Mouse (Mus musculus) stomach, embryonic 15.5 days (tissue): ENCODE results near the gene Adamtsl1. TPM values are rescaled to one million over a fixed set of nuclear protein-coding genes. Genes with fewer than 3 reads are reported as not detected.

ENCODE experiments used
- ATAC-seq: fragments of 200-750 bp; cut with Nextera tagmentation; 2 replicates; pipeline ENCODE4 v1.8.0; 2017; ENCODE audit warnings: low read depth, moderate number of reproducible peaks, moderate TSS enrichment; ENCODE audit not compliant: insufficient read depth, low FRiP score
- H3K27ac ChIP-seq: fragments of 300-500 bp; sonication (generic); 2 replicates; pipeline ENCODE4 v1.5.1; 2015; ENCODE audit warnings: mild to moderate bottlenecking, inconsistent platforms
- H3K27me3 ChIP-seq: fragments of 300-500 bp; sonication (generic); replicated peaks from 2 replicates; pipeline ENCODE4 v1.6.1; 2015; ENCODE audit warnings: inconsistent platforms
- H3K36me3 ChIP-seq: fragments of 300-500 bp; sonication (generic); 2 replicates; pipeline ENCODE4 v1.6.1; 2015; ENCODE audit warnings: inconsistent platforms
- H3K4me1 ChIP-seq: fragments of 300-500 bp; sonication (generic); 2 replicates; pipeline ENCODE4 v1.6.1; 2015; ENCODE audit warnings: inconsistent platforms
- H3K4me2 ChIP-seq: fragments of 300-500 bp; sonication (generic); 2 replicates; pipeline ENCODE4 v1.6.1; 2015; ENCODE audit warnings: mild to moderate bottlenecking, inconsistent platforms
- H3K4me3 ChIP-seq: fragments of 300-500 bp; sonication (generic); replicated peaks from 2 replicates; pipeline ENCODE4 v1.5.1; 2015; ENCODE audit warnings: inconsistent platforms
- H3K9ac ChIP-seq: fragments of 300-500 bp; sonication (generic); 2 replicates; pipeline ENCODE4 v1.6.1; 2015; ENCODE audit warnings: inconsistent platforms
- H3K9me3 ChIP-seq: fragments of 300-500 bp; sonication (generic); 2 replicates; pipeline ENCODE4 v1.6.1; 2016; ENCODE audit warnings: inconsistent platforms
- WGBS: fragments of 180-500 bp; shearing (Covaris S2); methylation state at CpG from one replicate; pipeline ENCODE4 v1.1.7; 2015; 5-methylcytosine and 5-hydroxymethylcytosine counted together
- polyA plus RNA-seq: library from polyadenylated mRNA; unstranded; fragments of >200 nt; fragmentation: Nextera tagmentation; extraction: Ambion mirVana; gene quantifications from 2 replicates; pipeline ENCODE4 v1.2.1, GENCODE M21; 2015

Gene Adamtsl1
- 17.8 and 20.4 TPM in 2 replicates for polyA plus RNA-seq

GRCm38 (mm10) chr4:85513792-85514191 is at the start of gene Adamtsl1:
Adamtsl1 (plus strand) TSS chr4:85514172.
- Histone ChIP-seq H3K27me3 (0 out of 2 replicates have a peak, but pooled peaks cover 14% of the 10 kb centered on the region), H3K4me2 (peak within 1 kb of the TSS; percentile 98), H3K4me3 (peak within 1 kb of the TSS; percentile 54), H3K9me3 (no peaks in the 10 kb centered on the region), H3K36me3 (no peaks in the 10 kb centered on the region), H3K4me1 (0 out of 2 replicates have a peak, but pooled peaks cover 14% of the 10 kb centered on the region), H3K27ac (no peak within 1 kb of the TSS), H3K9ac (peak within 1 kb of the TSS; percentile 19; the same call in 1 of the 2 replicates)
- ATAC-seq = no peak; the same call in 1 of the 2 replicates
- WGBS = 2% methylated on average over 9 of the region's 9 CpGs

GRCm38 (mm10) chr4:85483586-85483985 is 30.4 kb upstream of the Adamtsl1 start:
- 88% methylated on average over 6 of the region's 6 CpGs for WGBS
- Histone ChIP-seq H3K9me3 (no peaks in the 10 kb centered on the region), H3K4me2 (no peak overlapping the region), H3K9ac (no peak overlapping the region), H3K36me3 (no peaks in the 10 kb centered on the region), H3K27ac (no peak overlapping the region), H3K27me3 (no peaks in the 10 kb centered on the region), H3K4me1 (no peaks in the 10 kb centered on the region), H3K4me3 (no peak overlapping the region)
- ATAC-seq = no peak

- WGBS = 84% methylated on average over 10 of the region's 10 CpGs
- Histone ChIP-seq H3K27me3 (no peaks in the 10 kb centered on the region), H3K9ac (no peak overlapping the region), H3K4me1 (no peaks in the 10 kb centered on the region), H3K36me3 (no peaks in the 10 kb centered on the region), H3K4me2 (no peak overlapping the region), H3K4me3 (no peak overlapping the region), H3K9me3 (no peaks in the 10 kb centered on the region), H3K27ac (no peak overlapping the region)
- ATAC-seq = no peak
Measured at GRCm38 (mm10) chr4:85486316-85486946, 27.5 kb upstream of the Adamtsl1 start.

- H3K36me3 ChIP-seq = no peaks in the 10 kb centered on the region
- no peaks in the 10 kb centered on the region for H3K4me1 ChIP-seq
- H3K4me2 ChIP-seq = no peak overlapping the region
- no peaks in the 10 kb centered on the region for H3K9me3 ChIP-seq
- H3K27me3 ChIP-seq = no peaks in the 10 kb centered on the region
- H3K9ac ChIP-seq = no peak overlapping the region
- no peak overlapping the region for H3K27ac ChIP-seq
- 53% methylated on average over 3 of the region's 3 CpGs for WGBS
- H3K4me3 ChIP-seq = no peak overlapping the region
- ATAC-seq = no peak
Measured at GRCm38 (mm10) chr4:85505718-85506117, 8.3 kb upstream of the Adamtsl1 start.

- H3K9ac ChIP-seq = no peak overlapping the region
- WGBS = 66% methylated on average over 2 of the region's 2 CpGs
- H3K27me3 ChIP-seq = no peaks in the 10 kb centered on the region
Measured at GRCm38 (mm10) chr4:85506976-85507375, 7.0 kb upstream of the Adamtsl1 start.

GRCm38 (mm10) chr4:85507491-85507890 is 6.5 kb upstream of the Adamtsl1 start:
- no peaks in the 10 kb centered on the region for H3K9me3 ChIP-seq
- 48% methylated on average over 5 of the region's 5 CpGs for WGBS
- no peaks in the 10 kb centered on the region for H3K4me1 ChIP-seq
- no peak for ATAC-seq
- no peak overlapping the region for H3K4me2 ChIP-seq
- H3K27ac ChIP-seq = no peak overlapping the region
- no peaks in the 10 kb centered on the region for H3K36me3 ChIP-seq
- H3K9ac ChIP-seq = no peak overlapping the region
- H3K27me3 ChIP-seq = no peaks in the 10 kb centered on the region
- H3K4me3 ChIP-seq = no peak overlapping the region

More at GRCm38 (mm10) chr4:85506976-85507375, 7.0 kb upstream of the Adamtsl1 start:
- H3K4me1 ChIP-seq = no peaks in the 10 kb centered on the region
- no peak overlapping the region for H3K4me3 ChIP-seq
- H3K27ac ChIP-seq = no peak overlapping the region
- no peak overlapping the region for H3K4me2 ChIP-seq
- no peaks in the 10 kb centered on the region for H3K9me3 ChIP-seq
- no peaks in the 10 kb centered on the region for H3K36me3 ChIP-seq
- ATAC-seq = no peak

GRCm38 (mm10) chr4:85513288-85513687 is 684 bp upstream of the Adamtsl1 start:
- 0 out of 2 replicates have a peak, but pooled peaks cover 14% of the 10 kb centered on the region for H3K27me3 ChIP-seq
- peak overlapping the region; percentile 98 for H3K4me2 ChIP-seq
- no peak for ATAC-seq
- H3K9me3 ChIP-seq = no peaks in the 10 kb centered on the region
- H3K36me3 ChIP-seq = no peaks in the 10 kb centered on the region
- WGBS = 29% methylated on average over 7 of the region's 7 CpGs
- no peak overlapping the region; the same call in 1 of the 2 replicates for H3K4me3 ChIP-seq
- 0 out of 2 replicates have a peak, but pooled peaks cover 14% of the 10 kb centered on the region for H3K4me1 ChIP-seq
- H3K9ac ChIP-seq = no peak overlapping the region
- no peak overlapping the region for H3K27ac ChIP-seq

- Histone ChIP-seq H3K9ac (peak overlapping the region; percentile 19; the same call in 1 of the 2 replicates), H3K4me1 (0 out of 2 replicates have a peak, but pooled peaks cover 14% of the 10 kb centered on the region), H3K4me3 (peak overlapping the region; percentile 54), H3K27me3 (0 out of 2 replicates have a peak, but pooled peaks cover 14% of the 10 kb centered on the region), H3K9me3 (no peaks in the 10 kb centered on the region), H3K27ac (no peak overlapping the region), H3K4me2 (peak overlapping the region; percentile 98), H3K36me3 (no peaks in the 10 kb centered on the region)
- under 1% methylated on average over 33 of the region's 33 CpGs for WGBS
- ATAC-seq = peak; percentile 87
Measured at GRCm38 (mm10) chr4:85514205-85514681, 271 bp downstream of the Adamtsl1 start.

GRCm38 (mm10) chr4:85526966-85527566 is 13.1 kb downstream of the Adamtsl1 start:
- 84% methylated on average over 7 of the region's 7 CpGs for WGBS
- H3K4me1 ChIP-seq = no peaks in the 10 kb centered on the region
- no peak overlapping the region for H3K4me3 ChIP-seq

GRCm38 (mm10) chr4:85529852-85530251 is 15.9 kb downstream of the Adamtsl1 start:
- Histone ChIP-seq H3K9me3 (no peaks in the 10 kb centered on the region), H3K27ac (no peak overlapping the region), H3K4me2 (no peak overlapping the region), H3K4me3 (no peak overlapping the region), H3K36me3 (no peaks in the 10 kb centered on the region), H3K9ac (no peak overlapping the region), H3K27me3 (no peaks in the 10 kb centered on the region), H3K4me1 (no peaks in the 10 kb centered on the region)
- no peak for ATAC-seq
- WGBS = 95% methylated on average over 1 of the region's 1 CpGs

More at GRCm38 (mm10) chr4:85526966-85527566, 13.1 kb downstream of the Adamtsl1 start:
- H3K9ac ChIP-seq = no peak overlapping the region
- H3K27ac ChIP-seq = no peak overlapping the region
- H3K36me3 ChIP-seq = no peaks in the 10 kb centered on the region
- no peak overlapping the region for H3K4me2 ChIP-seq
- H3K27me3 ChIP-seq = no peaks in the 10 kb centered on the region
- no peaks in the 10 kb centered on the region for H3K9me3 ChIP-seq
- no peak for ATAC-seq

- Histone ChIP-seq H3K27me3 (no peaks in the 10 kb centered on the region), H3K9ac (no peak overlapping the region), H3K36me3 (no peaks in the 10 kb centered on the region), H3K27ac (no peak overlapping the region), H3K4me1 (no peaks in the 10 kb centered on the region), H3K4me3 (no peak overlapping the region), H3K9me3 (no peaks in the 10 kb centered on the region), H3K4me2 (no peak overlapping the region)
- ATAC-seq = no peak
- 73% methylated on average over 5 of the region's 5 CpGs for WGBS
Measured at GRCm38 (mm10) chr4:85539677-85540076, 25.7 kb downstream of the Adamtsl1 start.

- no peak overlapping the region for H3K27ac ChIP-seq
- no peaks in the 10 kb centered on the region for H3K4me1 ChIP-seq
- WGBS = 79% methylated on average over 4 of the region's 4 CpGs
- H3K4me2 ChIP-seq = no peak overlapping the region
- H3K4me3 ChIP-seq = no peak overlapping the region
- no peaks in the 10 kb centered on the region for H3K27me3 ChIP-seq
- no peak overlapping the region for H3K9ac ChIP-seq
- no peak for ATAC-seq
- no peaks in the 10 kb centered on the region for H3K36me3 ChIP-seq
- H3K9me3 ChIP-seq = no peaks in the 10 kb centered on the region
Measured at GRCm38 (mm10) chr4:85543221-85543620, 29.2 kb downstream of the Adamtsl1 start.
